Mouse (Mus musculus) lung, adult 2 months (tissue): ENCODE results near the gene Nos1ap.

Experiments
- CTCF ChIP-seq: fragments of 200-500 bp; IDR thresholded peaks from 2 replicates; pipeline ENCODE4 v1.5.1; 2011; ENCODE audit warnings: mild to moderate bottlenecking, low read length, control low read depth; ENCODE audit not compliant: insufficient read depth
- POLR2A ChIP-seq: fragments of 200-500 bp; IDR thresholded peaks from 2 replicates; pipeline ENCODE4 v1.6.1; 2011; ENCODE audit warnings: low read depth, mild to moderate bottlenecking, control low read depth, low read length, borderline replicate concordance; ENCODE audit errors: extremely low read depth

- TF ChIP-seq CTCF (no peak), POLR2A (no peak)
Measured at GRCm38 (mm10) chr1:170366981-170367700, 222.5 kb downstream of the Nos1ap start.
